Mouse (Mus musculus): Measurements from ENCODE around the gene Nkain2.

The Nkain2 gene

DNA sequence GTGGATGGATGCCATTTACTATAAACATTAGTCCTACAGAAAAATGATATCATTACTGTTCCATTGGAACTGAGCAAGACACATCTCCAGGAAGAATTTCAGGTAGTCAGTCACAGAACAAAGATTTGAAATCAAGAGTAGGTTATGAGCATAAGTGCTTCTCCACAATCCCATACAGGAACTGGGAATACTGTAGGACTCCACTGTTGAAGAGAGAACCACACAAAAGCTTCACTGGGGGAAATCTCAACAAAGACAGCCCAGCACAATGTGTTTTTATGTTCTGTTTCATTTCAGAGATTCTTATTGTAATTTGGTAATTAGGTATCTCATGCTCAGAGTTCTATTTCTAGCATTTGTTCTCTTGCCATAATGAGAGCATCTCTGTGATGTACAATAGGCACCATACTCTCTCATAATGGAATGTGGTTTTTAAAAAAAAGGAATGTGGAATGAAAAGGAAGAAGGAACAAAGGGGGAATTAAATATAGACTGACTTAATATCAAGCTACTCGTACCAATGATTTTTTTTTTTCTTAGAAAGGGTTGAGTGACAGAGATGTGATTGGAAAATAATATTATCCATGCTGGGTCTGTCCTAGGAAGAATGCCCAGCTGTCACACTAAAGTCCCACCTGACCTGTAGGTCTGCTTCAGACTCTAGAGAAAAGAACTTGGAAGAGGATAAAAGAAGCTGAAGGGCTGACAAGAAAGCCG is 313.5 kb downstream of the Nkain2 start:
- DNase-seq (ENCODE audit: low spot score in 2 of 2) = no peak

DNA sequence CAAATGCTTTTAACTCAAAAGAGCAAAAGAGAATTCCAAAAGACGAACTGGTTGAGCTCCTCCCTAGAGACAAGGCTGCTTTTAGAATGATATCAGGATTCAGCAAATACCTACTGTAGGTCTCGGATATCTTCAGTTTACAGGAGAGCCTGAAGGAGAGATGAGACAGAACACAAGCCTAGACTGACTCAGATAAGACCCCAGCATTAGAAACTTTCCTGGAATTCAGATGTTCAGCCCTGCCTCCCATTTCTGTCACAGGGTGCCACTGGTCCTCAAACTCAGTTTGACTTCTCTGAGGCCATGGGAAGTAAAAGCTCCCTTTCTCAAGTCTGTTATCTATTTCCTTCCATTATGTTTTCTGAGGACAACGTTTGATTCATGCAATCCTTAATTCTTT is 332.6 kb downstream of the Nkain2 start:
- no peak for DNase-seq (ENCODE audit: low spot score in 2 of 2)

DNA sequence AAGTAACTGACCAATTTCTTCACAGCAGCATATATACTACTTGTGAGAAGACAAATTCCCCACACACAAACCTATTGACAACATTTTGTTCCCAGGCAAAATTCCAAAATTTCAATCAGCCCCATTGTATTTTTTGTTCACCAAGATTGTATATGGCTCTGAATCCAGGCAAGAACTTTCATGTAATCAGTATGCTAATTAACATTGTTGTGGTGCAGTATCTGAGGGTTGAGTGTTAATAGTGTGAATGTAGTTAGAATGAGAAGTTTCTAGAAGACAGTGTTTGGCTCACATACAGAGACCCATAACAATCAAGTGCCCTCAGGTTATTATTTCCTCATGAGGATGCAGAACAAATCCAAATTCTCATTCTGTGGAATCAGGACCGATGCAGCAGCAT is 354.2 kb downstream of the Nkain2 start:
- DNase-seq (ENCODE audit: low spot score in 2 of 2) = no peak

- no peak for DNase-seq (ENCODE audit: low spot score in 2 of 2)
These were observed 379.4 kb downstream of the Nkain2 start for GRCm38 (mm10) chr10:32510821-32511220.

GRCm38 (mm10) chr10:32494591-32495182 is 395.6 kb downstream of the Nkain2 start:
- no peak for DNase-seq (ENCODE audit: low spot score in 2 of 2)

GRCm38 (mm10) chr10:32493600-32493999 is 396.7 kb downstream of the Nkain2 start:
- no peak for DNase-seq (ENCODE audit: low spot score in 2 of 2)

DNA sequence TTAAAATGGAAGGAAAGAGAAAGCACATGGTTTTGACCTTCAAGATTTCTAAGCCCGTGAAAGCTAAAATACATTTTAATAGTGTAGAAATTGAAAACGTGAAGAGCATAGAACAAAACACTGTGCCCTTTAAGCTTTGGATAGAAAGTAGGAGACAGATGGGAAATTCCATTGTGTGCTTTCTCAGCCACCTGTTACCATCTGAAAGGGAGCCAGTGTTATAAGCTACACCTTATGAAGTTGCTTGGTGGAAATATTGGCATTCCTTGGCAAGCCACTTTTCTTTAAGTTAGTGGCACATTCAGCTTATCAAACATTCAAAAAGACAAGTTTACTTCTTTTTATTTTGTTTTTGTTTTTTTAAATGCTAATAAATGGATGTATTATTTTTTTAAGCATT is 427.5 kb downstream of the Nkain2 start:
- no peak for DNase-seq (ENCODE audit: low spot score in 2 of 2)

GRCm38 (mm10) chr10:32439932-32440519 is 450.2 kb downstream of the Nkain2 start:
- DNase-seq (ENCODE audit: low spot score in 2 of 2) = no peak

DNA sequence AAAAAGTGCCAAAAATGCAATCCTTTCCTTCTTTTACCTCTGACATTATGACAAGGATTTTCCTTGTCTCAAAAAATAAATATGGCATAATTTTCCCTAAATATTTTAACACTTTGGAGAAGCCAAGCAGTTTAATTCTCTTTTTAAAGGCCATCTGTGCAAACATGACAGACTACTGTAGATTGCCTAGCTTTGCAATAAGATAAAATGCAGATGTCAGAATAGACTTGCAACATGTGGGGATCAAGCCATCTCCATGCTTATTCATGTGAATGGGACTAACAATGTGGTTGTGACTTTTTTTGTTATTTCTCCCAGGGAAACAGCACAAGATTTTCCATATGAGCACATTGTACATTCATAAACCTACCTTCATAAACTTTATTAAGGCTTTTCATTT is 476.0 kb downstream of the Nkain2 start:
- no peak for DNase-seq (ENCODE audit: low spot score in 2 of 2)

DNA sequence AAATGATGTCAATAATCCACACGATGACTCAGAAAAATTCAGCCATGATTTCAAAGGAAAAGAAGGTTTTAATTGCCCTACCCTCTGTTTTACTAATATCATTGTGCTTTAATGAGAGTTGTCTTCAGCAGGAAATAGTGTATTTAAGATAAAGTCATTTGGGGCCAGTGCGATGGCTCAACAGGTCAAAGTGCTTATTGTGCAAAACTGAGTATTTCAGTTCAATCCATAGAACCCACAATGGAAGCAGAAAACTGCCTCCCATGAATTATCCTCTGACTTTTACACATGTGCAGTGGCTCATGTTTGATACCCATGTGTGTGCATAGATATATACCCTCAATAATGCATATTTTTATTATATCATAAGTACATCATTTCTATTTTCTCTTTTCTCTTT is 478.9 kb downstream of the Nkain2 start:
- DNase-seq (ENCODE audit: low spot score in 2 of 2) = no peak

GRCm38 (mm10) chr10:32400961-32401360 is 489.3 kb downstream of the Nkain2 start:
- no peak for DNase-seq (ENCODE audit: low spot score in 2 of 2)

DNA sequence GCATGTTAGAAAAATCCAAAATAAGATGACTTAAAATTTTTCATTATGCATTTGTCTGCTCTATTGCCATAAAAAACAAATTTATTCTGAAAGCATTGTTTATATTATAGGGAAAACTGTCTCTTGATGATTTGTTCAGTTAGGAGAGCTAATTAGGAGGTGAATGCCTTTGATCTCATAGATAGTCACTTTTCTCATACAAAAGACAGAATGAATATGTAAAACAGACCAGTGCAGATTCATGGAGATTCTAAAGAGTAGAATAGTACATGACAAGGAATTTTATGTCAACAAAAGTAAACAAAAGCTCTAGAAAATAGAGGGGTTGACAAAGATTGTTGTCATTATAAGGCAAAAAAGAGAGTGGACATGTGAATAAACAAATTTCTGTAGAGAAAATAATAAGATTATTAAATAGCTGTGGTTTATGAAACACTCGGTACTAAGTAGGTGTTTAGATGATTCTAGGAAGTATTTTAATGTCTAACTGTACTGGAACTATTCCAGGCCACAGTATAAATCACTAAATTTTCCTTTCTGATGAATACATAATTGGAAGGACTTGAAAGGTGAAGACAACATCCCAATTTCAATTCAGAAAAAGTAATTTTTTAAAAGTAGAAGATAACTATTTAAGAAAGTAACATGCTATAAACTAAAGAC is 496.3 kb downstream of the Nkain2 start:
- no peak for DNase-seq (ENCODE audit: low spot score in 2 of 2)

- DNase-seq (ENCODE audit: low spot score in 2 of 2) = no peak
These were observed 496.9 kb downstream of the Nkain2 start for GRCm38 (mm10) chr10:32393326-32393725.

DNA sequence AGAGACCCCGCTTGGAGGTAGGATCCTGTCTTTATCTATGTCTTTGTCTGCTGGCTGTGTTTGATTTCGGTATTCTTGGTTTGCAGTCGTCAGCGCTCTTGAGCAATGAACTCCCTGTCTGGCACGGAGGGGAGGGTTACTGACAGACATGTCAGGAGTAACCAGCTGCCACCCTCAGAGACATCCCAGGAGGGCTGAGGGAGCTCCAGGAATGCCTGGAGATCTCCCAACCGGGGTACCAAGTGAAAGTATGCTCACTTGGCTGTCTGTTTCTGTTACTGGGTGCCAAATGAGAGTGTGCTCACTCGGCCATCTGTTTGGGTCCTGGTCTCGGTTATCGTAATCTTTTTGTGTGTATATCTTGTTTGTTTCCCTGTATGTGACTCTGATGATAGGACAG is 577.5 kb downstream of the Nkain2 start:
- DNase-seq (ENCODE audit: low spot score in 2 of 2) = no peak

- no peak for DNase-seq (ENCODE audit: low spot score in 2 of 2)
These were observed 589.2 kb downstream of the Nkain2 start for GRCm38 (mm10) chr10:32301024-32301597.

- DNase-seq (ENCODE audit: low spot score in 2 of 2) = no peak
These were observed 599.8 kb downstream of the Nkain2 start for GRCm38 (mm10) chr10:32290487-32290886.

DNA sequence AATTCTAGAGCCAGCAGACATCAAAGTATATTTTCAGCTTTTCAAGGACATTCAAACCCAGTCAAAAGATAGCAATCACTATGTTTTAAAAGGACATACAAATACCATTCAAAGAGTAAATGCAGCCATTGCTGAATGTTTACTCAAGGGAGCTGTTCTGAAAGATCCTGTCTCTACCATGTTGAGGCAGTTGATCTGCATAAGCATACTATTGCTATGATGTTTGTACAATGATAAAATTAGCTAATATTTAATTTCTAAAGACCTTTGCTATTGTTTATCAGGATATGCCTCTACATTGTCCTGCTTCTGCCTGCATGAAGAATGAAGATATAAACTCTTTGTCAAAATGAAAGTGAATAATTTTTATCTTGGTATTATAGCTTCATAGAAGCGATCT is 606.6 kb downstream of the Nkain2 start:
- DNase-seq (ENCODE audit: low spot score in 2 of 2) = no peak

DNA sequence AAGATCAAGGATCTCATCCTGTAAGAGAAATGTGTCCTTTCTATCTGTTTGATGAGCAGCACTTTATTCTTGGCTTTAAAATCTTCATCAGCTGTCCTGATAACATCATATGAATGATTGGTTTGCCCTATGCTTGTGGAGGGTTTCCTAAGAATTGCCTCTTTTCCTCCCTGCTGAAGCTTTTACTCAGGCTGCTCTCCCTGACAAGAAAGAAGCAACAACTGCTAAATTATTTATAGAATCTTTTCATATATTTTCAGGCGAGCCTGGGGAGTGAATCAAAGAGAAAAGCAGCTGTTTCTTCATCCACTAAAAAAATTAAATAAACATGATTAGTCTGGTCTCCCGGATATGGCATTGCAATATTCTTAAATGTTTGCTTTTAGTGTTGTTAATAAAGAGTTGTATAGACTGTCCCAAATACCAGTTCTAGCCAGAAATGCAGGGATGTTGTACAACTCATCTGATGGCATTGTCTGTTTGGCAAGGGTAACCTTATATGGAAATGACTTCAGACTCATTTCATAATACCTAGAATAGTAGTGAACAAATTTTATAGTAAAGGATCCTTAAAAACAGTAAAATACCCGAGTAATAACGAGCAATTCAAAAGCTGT is 646.9 kb downstream of the Nkain2 start:
- no peak for DNase-seq (ENCODE audit: low spot score in 2 of 2)

- DNase-seq (ENCODE audit: low spot score in 2 of 2) = peak in 1 of 2 experiments; percentile 25
These were observed 649.1 kb downstream of the Nkain2 start for GRCm38 (mm10) chr10:32241168-32241567.

GRCm38 (mm10) chr10:32182951-32183350 is 707.3 kb downstream of the Nkain2 start:
- DNase-seq (ENCODE audit: low spot score in 2 of 2) = no peak

GRCm38 (mm10) chr10:32091354-32091753 is 798.9 kb downstream of the Nkain2 start:
- DNase-seq (ENCODE audit: low spot score in 2 of 2) = no peak

DNA sequence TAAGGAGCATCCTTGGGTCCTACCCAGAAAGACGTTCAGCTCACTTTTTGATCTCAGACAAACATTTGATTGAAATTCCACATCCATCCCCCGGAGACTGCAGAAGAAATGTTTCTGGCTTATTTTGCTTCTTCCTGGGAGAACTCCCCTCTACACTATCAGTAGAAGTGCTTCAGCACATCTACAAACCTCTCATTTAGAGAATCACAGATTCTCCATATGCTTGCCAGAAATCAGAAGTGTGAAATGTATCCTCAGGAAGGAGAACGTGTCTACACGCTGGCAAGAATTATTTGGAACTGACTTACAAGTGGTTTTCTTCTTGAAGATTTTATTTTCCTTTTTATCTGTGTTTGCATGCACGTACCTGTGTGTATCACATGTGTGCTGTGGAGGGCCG is 829.9 kb downstream of the Nkain2 start:
- no peak for DNase-seq (ENCODE audit: low spot score in 2 of 2)

All from cerebellum, postnatal 4 days (tissue).